16 mouse cellular contexts compared by ENCODE assay signal in the genomic region with DNA sequence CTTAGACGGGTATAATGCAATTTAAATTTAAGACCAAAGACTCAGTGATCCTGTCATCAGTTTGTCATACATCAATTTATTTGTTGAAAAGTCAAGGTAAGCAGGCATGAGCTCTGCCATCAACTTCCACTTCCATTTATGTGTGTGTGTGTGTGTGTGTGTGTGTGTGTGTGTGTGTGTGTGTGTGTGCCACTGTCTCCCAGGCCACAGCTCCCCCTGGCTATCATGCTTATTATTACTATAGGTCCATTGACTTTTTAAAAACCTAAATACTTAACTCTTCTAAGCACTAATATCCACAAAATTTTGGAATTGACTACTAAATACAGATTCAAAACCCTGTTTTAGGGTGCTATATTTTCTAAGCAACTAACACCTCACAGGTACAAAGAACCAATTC.
"Had no signal": no experiment of that assay in that cellular context is flagged by ENCODE, and none has a peak within 500 bp of the region (broad histone marks: within the 10 kb centered on the region; RNA-seq: fewer than 3 reads in every experiment).

No protein-coding gene starts in this region.

- DNase-seq: retina, postnatal 1 day; right cerebral cortex, adult 18-20 months; right cerebral cortex, postnatal 14 days; right cerebral cortex, postnatal 25 days; right cerebral cortex, postnatal 4 days; spleen, adult 18-20 months; thymus, adult 18-20 months; thymus, adult 2 months; thymus, postnatal 14 days; thymus, postnatal 25 days; thymus, postnatal 36 days; thymus, postnatal 4 days had no signal

- H3K9ac ChIP-seq: neural tube, embryonic 12.5 days; neural tube, embryonic 13.5 days; neural tube, embryonic 15.5 days; stomach, embryonic 15.5 days had no signal

- H3K27ac ChIP-seq: neural tube, embryonic 12.5 days; neural tube, embryonic 13.5 days; neural tube, embryonic 15.5 days; stomach, embryonic 15.5 days had no signal

- H3K9me3 ChIP-seq: neural tube, embryonic 12.5 days; neural tube, embryonic 13.5 days; neural tube, embryonic 15.5 days; stomach, embryonic 15.5 days had no signal

- H3K36me3 ChIP-seq: neural tube, embryonic 12.5 days; neural tube, embryonic 13.5 days; neural tube, embryonic 15.5 days; stomach, embryonic 15.5 days had no signal

- H3K27me3 ChIP-seq: neural tube, embryonic 12.5 days; neural tube, embryonic 13.5 days; neural tube, embryonic 15.5 days; stomach, embryonic 15.5 days had no signal

- H3K4me1 ChIP-seq: neural tube, embryonic 12.5 days; neural tube, embryonic 13.5 days; stomach, embryonic 15.5 days had no signal

- H3K4me2 ChIP-seq: neural tube, embryonic 12.5 days; neural tube, embryonic 13.5 days; neural tube, embryonic 15.5 days; stomach, embryonic 15.5 days had no signal

- H3K4me3 ChIP-seq: neural tube, embryonic 12.5 days; neural tube, embryonic 13.5 days; neural tube, embryonic 15.5 days; stomach, embryonic 15.5 days had no signal
